Mouse (Mus musculus) thymus, adult 2 months (tissue): ENCODE measurements around the gene Mettl17. TPM values are rescaled to one million over a fixed set of nuclear protein-coding genes. Genes with fewer than 3 reads are reported as not detected.

Experiments
- DNase-seq: peaks from one replicate; pipeline ENCODE4 v3.0.0; 2021
- H3K27ac ChIP-seq: fragments of 200-500 bp; 2 replicates; pipeline ENCODE4 v1.5.1; 2012; ENCODE audit warnings: low read length, control low read depth; ENCODE audit not compliant: control insufficient read depth, insufficient read depth
- H3K27me3 ChIP-seq: fragments of 200-500 bp; 2 replicates; pipeline ENCODE4 v1.6.1; 2012; ENCODE audit warnings: mild to moderate bottlenecking, low read length, moderate library complexity, mixed read lengths; ENCODE audit not compliant: control insufficient read depth, insufficient read depth
- H3K36me3 ChIP-seq: fragments of 200-500 bp; 2 replicates; pipeline ENCODE4 v1.6.1; 2012; ENCODE audit warnings: mild to moderate bottlenecking, low read length, moderate library complexity; ENCODE audit not compliant: control insufficient read depth, insufficient read depth
- H3K4me1 ChIP-seq: fragments of 200-500 bp; replicated peaks from 2 replicates; pipeline ENCODE4 v1.6.1; 2012; ENCODE audit warnings: low read length; ENCODE audit not compliant: control insufficient read depth, insufficient read depth
- H3K4me3 ChIP-seq: fragments of 200-500 bp; 2 replicates; pipeline ENCODE4 v1.5.1; 2012; ENCODE audit warnings: mild to moderate bottlenecking, low read length, control low read depth, moderate library complexity; ENCODE audit not compliant: control insufficient read depth, insufficient read depth
- CTCF ChIP-seq: fragments of 200-500 bp; IDR thresholded peaks from 2 replicates; pipeline ENCODE4 v1.5.1; 2012; ENCODE audit warnings: mild to moderate bottlenecking, control low read depth, low read length, moderate library complexity, borderline replicate concordance; ENCODE audit not compliant: control insufficient read depth, poor library complexity, insufficient read depth; ENCODE audit errors: extremely low read depth
- POLR2A ChIP-seq: fragments of 200-500 bp; IDR thresholded peaks from 2 replicates; pipeline ENCODE4 v1.6.1; 2012; ENCODE audit warnings: mild to moderate bottlenecking, low read length, control low read depth, moderate library complexity; ENCODE audit not compliant: control insufficient read depth, poor library complexity, insufficient read depth; ENCODE audit errors: extremely low read depth
- WGBS: fragments of 180-500 bp; shearing (Covaris S2); methylation state at CpG from one replicate; pipeline ENCODE4 v1.1.7; 2018; 5-methylcytosine and 5-hydroxymethylcytosine counted together
- polyA plus RNA-seq: library from polyadenylated mRNA; depleted of rRNA; stranded (reverse); fragments of >200 nt; gene quantifications from 2 replicates; pipeline ENCODE4 v1.2.3, GENCODE M21; 2012; rRNA removed

Mettl17 gene
- polyA plus RNA-seq, 1 experiment = 56.7 TPM

- Histone ChIP-seq H3K36me3 (no peaks in the 10 kb centered on the region), H3K27me3 (no peaks in the 10 kb centered on the region), H3K4me1 (no peaks in the 10 kb centered on the region), H3K4me3 (no peak overlapping the region), H3K27ac (no peak overlapping the region)
- no peak for TF ChIP-seq POLR2A
- TF ChIP-seq CTCF = no peak
- WGBS = 82% methylated on average over 9 of the region's 9 CpGs
- no peak for DNase-seq
These were observed 56.9 kb downstream of the Mettl17 start for GRCm38 (mm10) chr14:51941577-51941976.

DNA sequence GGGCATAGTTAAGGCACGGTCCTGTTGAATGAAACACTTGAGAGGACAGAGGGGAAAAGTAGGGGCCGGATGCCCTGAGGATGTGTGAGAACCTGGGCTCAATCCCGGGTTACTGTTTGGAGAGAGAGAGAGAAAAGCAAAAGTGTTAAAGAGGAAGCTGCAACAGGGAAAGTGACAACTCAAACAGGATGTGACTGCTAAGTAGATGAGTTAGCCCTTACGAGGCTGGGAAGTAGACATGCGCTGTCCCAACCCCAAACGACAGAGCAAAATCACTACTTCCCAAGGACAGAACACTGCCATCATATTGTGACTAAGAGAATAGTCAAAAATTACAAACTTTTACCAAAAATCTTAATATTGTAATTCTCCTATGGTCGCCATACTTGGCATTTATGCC lies 57.6 kb downstream of the Mettl17 start:
- Histone ChIP-seq H3K27me3 (no peaks in the 10 kb centered on the region), H3K4me3 (no peak overlapping the region), H3K27ac (no peak overlapping the region), H3K4me1 (no peaks in the 10 kb centered on the region), H3K36me3 (no peaks in the 10 kb centered on the region)
- 54% methylated on average over 7 of the region's 7 CpGs for WGBS
- TF ChIP-seq POLR2A (no peak), CTCF (no peak)
- DNase-seq = no peak

Other genes starting within 250 kb of the Mettl17 start
- not detected in 2 replicates for gene Gm4181, start 249.2 kb upstream of the Mettl17 start, polyA plus RNA-seq
- gene Gm17079, start 189.4 kb upstream of the Mettl17 start, polyA plus RNA-seq = not detected in 2 replicates
- gene Gm5800, start 167.7 kb upstream of the Mettl17 start, polyA plus RNA-seq = not detected in 2 replicates
- gene Ang4, start 111.3 kb upstream of the Mettl17 start, polyA plus RNA-seq = 1.0 and 2.1 TPM in 2 replicates
- not detected in 2 replicates for gene AY358078, start 84.8 kb upstream of the Mettl17 start, polyA plus RNA-seq
- 0.82 and 1.8 TPM in 2 replicates for gene Ear6, start 31.1 kb upstream of the Mettl17 start, polyA plus RNA-seq
- gene Slc39a2, start 8.0 kb downstream of the Mettl17 start, polyA plus RNA-seq = 0.84 and 1.5 TPM in 2 replicates
- gene Ndrg2, start 29.3 kb downstream of the Mettl17 start, polyA plus RNA-seq = 85.1 and 178 TPM in 2 replicates
- not detected in 2 replicates for gene Tppp2, start 33.6 kb downstream of the Mettl17 start, polyA plus RNA-seq
- not detected in 2 replicates for gene Rnase13, start 37.9 kb downstream of the Mettl17 start, polyA plus RNA-seq
- gene Arhgef40, start 99.9 kb downstream of the Mettl17 start, polyA plus RNA-seq = 55.2 and 62.3 TPM in 2 replicates
- gene Tmem253, start 130.8 kb downstream of the Mettl17 start, polyA plus RNA-seq = 2.9 TPM in 2 replicates
- gene Zfp219, start 135.9 kb downstream of the Mettl17 start, polyA plus RNA-seq = 253 and 269 TPM in 2 replicates
- not detected in 2 replicates for gene Olfr221, start 157.6 kb downstream of the Mettl17 start, polyA plus RNA-seq
- gene Hnrnpc, start 219.2 kb downstream of the Mettl17 start, polyA plus RNA-seq = 163 and 171 TPM in 2 replicates
- gene Rpgrip1, start 225.9 kb downstream of the Mettl17 start, polyA plus RNA-seq = 3.1 and 3.9 TPM in 2 replicates